Mouse (Mus musculus) liver, embryonic 15.5 days (tissue): Measurements from ENCODE around the gene Lrrc8e. TPM values are rescaled to one million over a fixed set of nuclear protein-coding genes. Genes with fewer than 3 reads are reported as not detected.

ENCODE experiments used
- polyA plus RNA-seq: library from polyadenylated mRNA; unstranded; fragments of >200 nt; fragmentation: Nextera tagmentation; extraction: Ambion mirVana; gene quantifications from 2 replicates; pipeline ENCODE4 v1.2.1, GENCODE M21; 2015

Gene Lrrc8e
- polyA plus RNA-seq, 1 experiment from 2014 or later: 0.32 TPM

Other genes starting within 250 kb of the Lrrc8e start
- 1.4 and 1.9 TPM in 2 replicates for gene Cd209f, start 121.0 kb upstream of the Lrrc8e start, polyA plus RNA-seq
- 0.10 TPM in 1 of 2 replicates, not detected in the other for gene Cd209g, start 92.7 kb upstream of the Lrrc8e start, polyA plus RNA-seq
- 4.9 and 6.0 TPM in 2 replicates for gene Evi5l, start 60.3 kb upstream of the Lrrc8e start, polyA plus RNA-seq
- gene Prr36, start 9.4 kb upstream of the Lrrc8e start, polyA plus RNA-seq: 0.36 and 0.37 TPM in 2 replicates
- gene Map2k7, start 11.9 kb downstream of the Lrrc8e start, polyA plus RNA-seq: 10.4 and 11.1 TPM in 2 replicates
- gene Gm49320, start 12.0 kb downstream of the Lrrc8e start, polyA plus RNA-seq: 0.10 and 0.17 TPM in 2 replicates
- 0.36 and 0.68 TPM in 2 replicates for gene Tgfbr3l, start 21.4 kb downstream of the Lrrc8e start, polyA plus RNA-seq
- gene Snapc2, start 26.3 kb downstream of the Lrrc8e start, polyA plus RNA-seq: 17.8 and 21.8 TPM in 2 replicates
- gene Ctxn1, start 32.4 kb downstream of the Lrrc8e start, polyA plus RNA-seq: 1.9 and 2.4 TPM in 2 replicates
- gene Timm44, start 49.1 kb downstream of the Lrrc8e start, polyA plus RNA-seq: 27.8 and 31.4 TPM in 2 replicates
- 4.6 and 5.4 TPM in 2 replicates for gene Ccl25, start 98.4 kb downstream of the Lrrc8e start, polyA plus RNA-seq
- 93.0 and 102 TPM in 2 replicates for gene Elavl1, start 98.6 kb downstream of the Lrrc8e start, polyA plus RNA-seq